Mouse (Mus musculus): ENCODE results near the gene Pdk2. TPM values are rescaled to one million over a fixed set of nuclear protein-coding genes. Genes with fewer than 3 reads are reported as not detected.
A peak's percentile ranks its signal among the peaks of the same experiment; 100 is the strongest.

Pdk2 gene
- polyA plus RNA-seq, 1 experiment, result 219 TPM

GRCm38 (mm10) chr11:95004136-95004936 is 36.8 kb downstream of the Pdk2 start:
- Histone ChIP-seq H3K4me3 (replicated peaks; ENCODE audit: insufficient read depth, low read depth, low read length) (no peak overlapping the region), H3K4me1 (ENCODE audit: control insufficient read depth, insufficient read depth, low read length) (peaks cover 55% of the 10 kb centered on the region), H3K27ac (ENCODE audit: insufficient read depth, low read length) (peak overlapping the region; percentile 20), H3K27me3 (ENCODE audit: control insufficient read depth, insufficient read depth, low read length) (no peaks in the 10 kb centered on the region)
- TF ChIP-seq POLR2A (IDR thresholded peaks at IDR 0.05; ENCODE audit: borderline replicate concordance, insufficient read depth, low read length), result no peak
- no peak for TF ChIP-seq CTCF (IDR thresholded peaks at IDR 0.05; ENCODE audit: borderline replicate concordance, insufficient read depth, low read depth, low read length)
- peak; percentile 29 to 59 for DNase-seq
- WGBS, result 37% methylated on average over 12 of the region's 12 CpGs

GRCm38 (mm10) chr11:95002705-95003104 is 38.4 kb downstream of the Pdk2 start:
- 86% methylated on average over 8 of the region's 8 CpGs for WGBS
- Histone ChIP-seq H3K4me3 (replicated peaks; ENCODE audit: insufficient read depth, low read depth, low read length) (no peak overlapping the region), H3K4me1 (ENCODE audit: control insufficient read depth, insufficient read depth, low read length) (peaks cover 65% of the 10 kb centered on the region), H3K27ac (ENCODE audit: insufficient read depth, low read length) (no peak overlapping the region), H3K27me3 (ENCODE audit: control insufficient read depth, insufficient read depth, low read length) (no peaks in the 10 kb centered on the region)
- DNase-seq, result peak in 1 of 2 experiments; percentile 22
- TF ChIP-seq POLR2A (IDR thresholded peaks at IDR 0.05; ENCODE audit: borderline replicate concordance, insufficient read depth, low read length), result no peak
- TF ChIP-seq CTCF (IDR thresholded peaks at IDR 0.05; ENCODE audit: borderline replicate concordance, insufficient read depth, low read depth, low read length), result no peak

- TF ChIP-seq POLR2A (IDR thresholded peaks at IDR 0.05; ENCODE audit: borderline replicate concordance, insufficient read depth, low read length) (no peak), CTCF (IDR thresholded peaks at IDR 0.05; ENCODE audit: borderline replicate concordance, insufficient read depth, low read depth, low read length) (no peak)
- DNase-seq, result peak; percentile 27 to 34
- 41% methylated on average over 21 of the region's 21 CpGs for WGBS
- Histone ChIP-seq H3K27me3 (ENCODE audit: control insufficient read depth, insufficient read depth, low read length) (no peaks in the 10 kb centered on the region), H3K4me1 (ENCODE audit: control insufficient read depth, insufficient read depth, low read length) (peaks cover 72% of the 10 kb centered on the region), H3K4me3 (replicated peaks; ENCODE audit: insufficient read depth, low read depth, low read length) (no peak overlapping the region), H3K27ac (ENCODE audit: insufficient read depth, low read length) (peak overlapping the region; percentile 4; the same call in 1 of the 2 replicates)
Observed at GRCm38 (mm10) chr11:95001584-95002347, 39.4 kb downstream of the Pdk2 start.

GRCm38 (mm10) chr11:95001058-95001457 is 40.1 kb downstream of the Pdk2 start:
- TF ChIP-seq POLR2A (IDR thresholded peaks at IDR 0.05; ENCODE audit: borderline replicate concordance, insufficient read depth, low read length), result no peak
- TF ChIP-seq CTCF (IDR thresholded peaks at IDR 0.05; ENCODE audit: borderline replicate concordance, insufficient read depth, low read depth, low read length), result peak; percentile 94
- Histone ChIP-seq H3K4me3 (replicated peaks; ENCODE audit: insufficient read depth, low read depth, low read length) (no peak overlapping the region), H3K27ac (ENCODE audit: insufficient read depth, low read length) (peak overlapping the region; percentile 69), H3K27me3 (ENCODE audit: control insufficient read depth, insufficient read depth, low read length) (no peaks in the 10 kb centered on the region), H3K4me1 (ENCODE audit: control insufficient read depth, insufficient read depth, low read length) (peaks cover 74% of the 10 kb centered on the region)
- under 1% methylated on average over 8 of the region's 8 CpGs for WGBS
- peak; percentile 89 to 94 for DNase-seq

GRCm38 (mm10) chr11:95000548-95000947 is 40.6 kb downstream of the Pdk2 start:
- 9% methylated on average over 4 of the region's 4 CpGs for WGBS
- Histone ChIP-seq H3K4me3 (replicated peaks; ENCODE audit: insufficient read depth, low read depth, low read length) (no peak overlapping the region), H3K27ac (ENCODE audit: insufficient read depth, low read length) (peak overlapping the region; percentile 69), H3K4me1 (ENCODE audit: control insufficient read depth, insufficient read depth, low read length) (peaks cover 73% of the 10 kb centered on the region), H3K27me3 (ENCODE audit: control insufficient read depth, insufficient read depth, low read length) (no peaks in the 10 kb centered on the region)
- TF ChIP-seq CTCF (IDR thresholded peaks at IDR 0.05; ENCODE audit: borderline replicate concordance, insufficient read depth, low read depth, low read length), result no peak
- TF ChIP-seq POLR2A (IDR thresholded peaks at IDR 0.05; ENCODE audit: borderline replicate concordance, insufficient read depth, low read length), result no peak
- peak in 1 of 2 experiments; percentile 59 for DNase-seq

- Histone ChIP-seq H3K27ac (ENCODE audit: insufficient read depth, low read length) (peak overlapping the region; percentile 69), H3K4me3 (replicated peaks; ENCODE audit: insufficient read depth, low read depth, low read length) (no peak overlapping the region), H3K27me3 (ENCODE audit: control insufficient read depth, insufficient read depth, low read length) (no peaks in the 10 kb centered on the region), H3K4me1 (ENCODE audit: control insufficient read depth, insufficient read depth, low read length) (peaks cover 72% of the 10 kb centered on the region)
- no peak for TF ChIP-seq POLR2A (IDR thresholded peaks at IDR 0.05; ENCODE audit: borderline replicate concordance, insufficient read depth, low read length)
- no peak for TF ChIP-seq CTCF (IDR thresholded peaks at IDR 0.05; ENCODE audit: borderline replicate concordance, insufficient read depth, low read depth, low read length)
- WGBS, result 73% methylated on average over 8 of the region's 8 CpGs
- peak in 1 of 2 experiments; percentile 40 for DNase-seq
Observed at GRCm38 (mm10) chr11:95000128-95000527, 41.0 kb downstream of the Pdk2 start.

- 13% methylated on average over 16 of the region's 16 CpGs for WGBS
- Histone ChIP-seq H3K27me3 (ENCODE audit: control insufficient read depth, insufficient read depth, low read length) (no peaks in the 10 kb centered on the region), H3K4me3 (replicated peaks; ENCODE audit: insufficient read depth, low read depth, low read length) (no peak overlapping the region), H3K4me1 (ENCODE audit: control insufficient read depth, insufficient read depth, low read length) (peaks cover 62% of the 10 kb centered on the region), H3K27ac (ENCODE audit: insufficient read depth, low read length) (peak overlapping the region; percentile 36; the same call in 1 of the 2 replicates)
- peak in 1 of 2 experiments; percentile 54 for DNase-seq
- TF ChIP-seq CTCF (IDR thresholded peaks at IDR 0.05; ENCODE audit: borderline replicate concordance, insufficient read depth, low read depth, low read length) (no peak), POLR2A (IDR thresholded peaks at IDR 0.05; ENCODE audit: borderline replicate concordance, insufficient read depth, low read length) (no peak)
Observed at GRCm38 (mm10) chr11:94998041-94998531, 43.1 kb downstream of the Pdk2 start.

All from cerebellum, adult 2 months (tissue).